Mouse (Mus musculus): ENCODE measurements around the gene 1700086D15Rik.

1700086D15Rik gene

DNA sequence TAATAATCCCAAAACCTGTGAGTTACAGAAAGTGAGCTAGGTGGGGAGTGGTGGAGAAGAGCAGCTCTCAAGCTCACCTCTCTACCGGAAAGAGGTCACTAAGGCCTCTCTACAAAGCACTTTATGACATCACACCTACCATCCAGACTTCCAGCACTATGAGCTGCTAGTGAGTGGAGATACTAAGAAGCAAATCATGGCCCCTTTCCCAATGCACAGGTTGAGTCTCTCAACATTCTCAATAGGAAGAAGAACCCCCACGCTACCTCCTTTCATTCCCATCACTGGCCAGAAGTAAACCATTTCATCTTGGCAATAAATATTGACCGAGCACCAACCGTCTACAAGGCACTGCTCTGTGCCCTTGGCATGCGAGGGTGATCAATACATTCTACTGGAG lies at the start of gene 1700086D15Rik:
1700086D15Rik (minus strand) TSS at position 101 of the 400 bp plus-strand sequence.
- DNase-seq (ENCODE audit: low spot score in 2 of 2), result no peak

DNA sequence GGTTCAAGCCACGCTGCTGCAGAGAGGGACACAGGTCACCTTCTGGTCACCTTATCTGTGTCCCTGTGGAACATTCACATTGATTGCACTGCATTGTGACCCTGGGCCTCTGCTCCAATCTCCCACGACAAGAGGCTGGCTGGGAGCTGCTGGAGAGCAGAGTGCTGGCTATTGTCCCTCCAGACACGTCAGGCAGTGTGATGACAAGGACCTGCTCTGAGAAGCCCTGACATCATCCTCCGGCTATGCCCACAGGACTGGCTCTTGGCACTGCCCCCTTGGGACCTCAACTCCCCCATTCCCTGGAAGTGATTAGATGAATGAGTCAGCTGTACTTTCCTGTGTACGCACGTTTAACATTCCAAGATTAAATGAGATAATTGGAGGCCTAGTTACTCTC lies 49.8 kb upstream of the 1700086D15Rik start:
- DNase-seq (ENCODE audit: low spot score in 2 of 2), result no peak

DNA sequence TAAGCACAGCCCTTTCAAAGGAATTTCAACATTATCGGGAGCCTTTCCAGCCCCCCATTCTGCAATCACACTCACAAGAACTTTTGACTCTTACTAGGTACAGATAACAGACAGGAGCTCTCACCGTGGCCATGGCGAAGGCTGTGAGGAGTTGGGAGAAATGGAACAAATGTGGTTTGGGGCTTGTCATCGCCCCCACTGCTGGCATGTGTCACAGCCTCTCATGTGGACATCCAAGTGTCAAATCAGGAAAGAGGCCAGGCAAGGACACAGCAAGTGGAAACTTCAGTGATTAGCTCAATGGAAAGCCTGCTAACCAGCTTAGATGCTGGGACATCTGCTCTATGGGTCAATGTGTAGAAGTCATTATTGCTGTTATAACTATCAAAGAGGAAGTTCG lies 45.6 kb upstream of the 1700086D15Rik start:
- no peak for DNase-seq (ENCODE audit: low spot score in 2 of 2)

DNA sequence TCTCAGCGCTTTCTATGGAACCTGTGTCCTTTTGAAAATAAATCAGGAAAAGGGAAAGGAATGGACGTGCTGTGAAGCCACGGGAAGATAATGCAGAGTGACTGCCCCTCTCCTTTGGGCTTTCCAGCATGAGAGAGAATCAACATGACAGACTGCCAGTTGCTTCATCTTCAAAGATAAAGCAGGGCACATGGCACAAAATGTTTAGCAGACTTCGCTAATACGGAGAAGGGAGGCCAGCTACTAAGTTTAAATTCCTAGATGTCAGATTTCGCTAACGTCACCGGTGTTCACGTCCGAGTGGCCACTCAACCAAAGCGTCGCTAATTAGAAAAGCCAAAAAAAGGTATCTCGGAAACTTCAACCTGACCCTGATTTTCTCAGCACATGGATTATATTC lies 45.0 kb upstream of the 1700086D15Rik start:
- DNase-seq (ENCODE audit: low spot score in 2 of 2), result no peak

DNA sequence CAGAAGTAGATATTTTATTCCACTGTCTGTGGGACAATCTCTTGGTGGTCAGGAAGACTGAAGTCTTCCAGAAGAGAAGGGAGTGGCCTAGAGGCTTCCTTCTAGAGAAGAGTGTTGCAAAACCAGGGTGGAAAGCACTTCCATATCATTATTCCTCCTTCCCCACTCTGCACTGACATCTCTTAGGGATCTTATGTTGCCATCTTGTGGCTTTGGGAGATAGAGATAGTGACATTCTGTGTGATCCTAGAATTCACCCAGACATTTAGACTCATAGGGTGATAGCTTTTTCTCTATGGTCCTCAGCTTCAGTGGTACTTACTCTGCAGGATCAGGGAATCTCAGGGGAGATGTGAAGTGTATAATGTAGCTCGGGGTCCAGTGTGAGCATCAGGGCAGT lies 43.3 kb upstream of the 1700086D15Rik start:
- DNase-seq (ENCODE audit: low spot score in 2 of 2), result no peak

DNA sequence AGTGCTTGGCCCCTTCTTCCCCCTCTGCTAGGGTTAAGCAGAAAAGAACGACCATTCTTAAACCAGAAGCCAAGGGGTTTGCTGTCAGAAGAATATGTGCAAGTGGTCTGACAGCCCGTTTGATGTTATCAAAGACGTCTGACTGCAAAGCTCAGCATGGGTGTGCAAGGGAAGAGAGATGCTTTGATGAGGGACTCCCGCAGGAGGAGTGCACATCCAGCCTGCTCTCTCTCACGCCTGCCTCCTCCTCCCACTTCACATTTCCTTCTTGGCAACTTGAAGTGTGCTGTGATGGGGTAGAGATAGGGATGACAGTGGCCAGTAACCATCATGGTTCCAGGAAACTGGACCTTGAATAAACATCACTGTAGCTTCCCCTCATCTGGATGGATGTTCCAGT lies 42.5 kb upstream of the 1700086D15Rik start:
- DNase-seq (ENCODE audit: low spot score in 2 of 2), result no peak

DNA sequence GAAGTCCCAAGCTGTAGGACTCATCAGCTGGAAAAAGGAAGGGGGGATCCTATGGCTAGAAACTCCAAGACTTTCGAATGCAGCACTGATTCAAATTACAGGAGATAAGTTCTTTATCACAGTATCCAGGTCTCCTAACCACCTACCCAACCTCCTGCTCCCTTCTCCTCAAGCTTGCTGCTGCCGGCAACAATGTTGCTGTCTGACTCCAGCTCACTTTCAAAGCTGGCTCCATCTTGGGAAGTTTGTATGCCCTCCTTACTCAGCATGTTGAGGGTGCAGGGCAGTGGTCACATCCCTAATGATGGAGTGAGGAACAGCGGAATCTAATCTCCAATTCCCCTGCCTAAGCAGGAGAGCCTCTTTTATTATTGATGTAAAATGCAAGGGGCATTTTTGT lies 38.3 kb upstream of the 1700086D15Rik start:
- no peak for DNase-seq (ENCODE audit: low spot score in 2 of 2)

DNA sequence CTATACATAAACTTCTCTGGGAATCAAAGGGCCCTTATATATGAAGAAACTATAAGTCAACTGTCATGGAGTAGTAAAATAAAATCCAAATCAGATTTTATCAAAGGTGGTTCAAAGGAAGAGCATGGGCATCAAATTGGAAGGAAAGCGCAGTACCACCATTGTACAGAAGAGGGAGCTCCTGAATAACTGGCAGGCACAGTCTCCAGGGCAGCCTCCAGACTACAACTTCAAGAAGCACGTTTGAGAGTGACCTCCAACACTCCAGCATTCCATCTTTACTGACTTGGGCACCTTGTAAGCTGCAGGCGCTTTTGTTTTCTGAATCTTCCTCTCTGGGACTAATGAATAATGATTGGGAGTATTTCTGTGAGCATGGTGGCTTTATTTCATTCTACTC lies 37.6 kb upstream of the 1700086D15Rik start:
- peak in 1 of 2 experiments; percentile 69 for DNase-seq (ENCODE audit: low spot score in 2 of 2)

DNA sequence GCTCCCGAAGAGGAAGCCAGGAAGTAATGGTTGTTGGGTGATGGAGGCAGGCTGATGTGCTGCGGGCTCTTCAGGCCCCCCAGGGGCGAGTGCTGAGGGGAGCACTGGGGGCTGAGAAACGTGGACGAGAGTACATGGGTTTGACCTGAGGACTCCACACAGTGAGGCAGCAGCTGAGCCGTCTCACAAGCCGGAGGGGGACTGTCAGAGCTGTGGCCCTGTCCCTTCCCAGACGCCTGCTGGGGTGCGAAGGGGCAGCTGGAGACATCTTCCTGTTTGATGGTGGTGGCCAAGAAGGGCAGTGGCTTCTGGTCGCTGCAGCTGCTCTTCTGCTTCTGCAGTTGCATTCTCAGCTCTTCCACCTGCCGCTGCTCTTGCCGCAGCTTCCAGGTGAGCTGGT lies 27.3 kb upstream of the 1700086D15Rik start:
- no peak for DNase-seq (ENCODE audit: low spot score in 2 of 2)

DNA sequence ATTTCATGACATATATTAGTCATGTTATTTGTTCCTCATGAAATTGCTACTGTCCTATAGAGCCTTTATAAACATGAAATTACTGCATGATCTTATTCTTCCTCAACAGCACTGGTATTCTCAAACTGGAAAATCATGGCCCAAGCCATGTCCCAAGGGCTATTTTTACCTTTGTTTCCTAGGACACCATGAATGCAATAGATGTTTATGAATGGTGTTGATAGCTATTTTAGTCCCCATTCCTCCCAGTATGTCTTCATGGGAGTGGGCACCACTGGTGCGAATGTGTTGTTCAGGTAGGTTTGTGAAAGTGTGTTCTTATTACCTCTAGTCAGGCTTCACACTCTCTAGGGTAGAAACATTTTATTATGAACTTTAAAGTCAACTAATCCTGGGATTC lies 25.4 kb upstream of the 1700086D15Rik start:
- no peak for DNase-seq (ENCODE audit: low spot score in 2 of 2)

DNA sequence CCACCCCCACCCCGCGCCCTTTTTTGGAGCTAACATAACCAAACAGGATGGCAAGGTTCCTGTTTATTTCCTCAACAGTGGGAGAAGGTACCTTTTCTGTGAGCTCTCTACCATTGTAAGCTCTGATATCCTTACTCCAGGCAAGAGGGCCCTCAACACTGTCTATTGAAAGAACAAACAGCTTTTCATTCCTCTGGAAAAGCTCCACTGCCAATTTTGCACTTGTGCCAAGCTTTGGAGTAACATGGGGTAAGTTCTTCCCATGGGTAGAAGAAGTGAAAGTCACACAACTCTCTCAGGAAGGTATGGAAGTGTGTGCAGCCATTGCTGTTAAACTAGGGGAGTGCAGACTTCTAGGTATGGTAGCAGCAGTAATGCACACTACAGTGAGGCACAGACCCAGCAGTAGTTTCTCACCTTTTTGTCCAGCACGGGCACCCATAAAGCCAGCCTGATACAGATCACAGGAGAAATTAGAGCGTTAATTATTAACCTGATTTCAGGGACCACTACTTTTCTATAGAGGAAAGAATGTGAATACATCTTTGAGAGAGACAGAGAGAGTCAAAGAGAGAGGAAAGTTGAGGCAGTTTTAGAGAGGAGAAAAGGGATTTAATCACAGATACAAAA lies 10.5 kb upstream of the 1700086D15Rik start:
- no peak for DNase-seq (ENCODE audit: low spot score in 2 of 2)

DNA sequence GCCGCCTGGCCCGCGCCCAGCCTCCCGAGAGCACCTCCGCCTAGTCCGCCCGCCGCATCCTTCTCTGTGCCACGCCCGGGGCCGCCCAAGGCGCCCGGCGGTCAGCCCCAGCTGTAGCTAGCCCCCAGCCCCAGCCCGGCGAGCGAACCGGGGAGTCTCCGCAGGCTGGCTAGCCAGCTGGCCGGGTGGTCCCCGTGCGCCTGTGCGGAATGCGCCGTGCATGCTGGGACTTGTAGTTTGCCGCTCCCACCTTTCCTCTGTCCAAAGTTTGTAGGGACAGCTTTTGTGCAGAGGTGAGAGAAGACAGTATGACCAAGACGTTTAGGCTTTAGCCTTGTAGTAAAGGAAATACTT lies 3.1 kb upstream of the 1700086D15Rik start, which contains the start of gene Arhgap44:
Arhgap44 (minus strand) TSS at position 195 of the 354 bp plus-strand sequence.
- peak; percentile 39 to 75 for DNase-seq (ENCODE audit: low spot score in 2 of 2)

DNA sequence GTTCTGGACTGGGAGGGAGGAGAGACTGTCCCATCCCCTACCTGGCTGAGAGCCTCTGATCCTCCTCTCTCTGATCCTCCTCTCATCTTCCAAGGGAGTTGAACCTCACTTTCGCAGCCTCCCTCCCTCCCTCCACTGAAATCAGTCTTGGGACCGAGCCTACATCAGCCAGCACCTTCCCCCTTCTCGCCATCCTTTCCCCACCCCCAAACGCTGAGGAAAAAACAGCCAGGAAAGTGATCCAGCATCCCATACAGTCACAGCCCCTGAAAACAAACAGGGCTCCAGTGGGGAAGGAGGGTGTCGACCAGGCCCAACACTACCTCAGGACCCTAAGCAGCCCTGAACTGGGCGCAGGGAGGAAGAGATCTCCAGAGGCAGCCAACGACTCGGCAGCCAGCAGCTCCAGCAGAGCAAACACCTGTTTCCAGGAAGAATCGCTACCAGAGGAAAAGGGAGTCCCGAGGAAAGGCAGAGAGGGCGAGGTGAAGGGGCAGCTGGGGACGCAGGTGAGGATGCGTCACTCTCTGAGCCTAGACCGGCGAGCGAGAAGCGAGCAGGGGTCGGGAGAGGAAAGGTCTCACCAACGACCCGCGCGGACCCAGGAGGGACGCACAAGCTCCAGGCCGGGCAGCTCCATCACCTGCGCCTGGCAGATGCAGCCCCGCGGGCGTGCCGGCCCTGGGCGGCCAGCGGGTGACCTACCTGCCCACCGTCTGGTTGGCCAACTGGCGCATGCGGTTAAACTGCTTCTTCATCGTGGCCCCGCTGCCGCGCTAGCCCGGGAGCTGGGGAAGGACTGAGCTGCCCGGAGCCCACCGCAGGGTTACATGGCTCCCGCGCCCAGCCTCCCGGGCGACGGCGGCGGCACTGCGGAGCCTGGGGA lies 2.4 kb upstream of the 1700086D15Rik start:
- peak; percentile 12 to 25 for DNase-seq (ENCODE audit: low spot score in 2 of 2)

DNA sequence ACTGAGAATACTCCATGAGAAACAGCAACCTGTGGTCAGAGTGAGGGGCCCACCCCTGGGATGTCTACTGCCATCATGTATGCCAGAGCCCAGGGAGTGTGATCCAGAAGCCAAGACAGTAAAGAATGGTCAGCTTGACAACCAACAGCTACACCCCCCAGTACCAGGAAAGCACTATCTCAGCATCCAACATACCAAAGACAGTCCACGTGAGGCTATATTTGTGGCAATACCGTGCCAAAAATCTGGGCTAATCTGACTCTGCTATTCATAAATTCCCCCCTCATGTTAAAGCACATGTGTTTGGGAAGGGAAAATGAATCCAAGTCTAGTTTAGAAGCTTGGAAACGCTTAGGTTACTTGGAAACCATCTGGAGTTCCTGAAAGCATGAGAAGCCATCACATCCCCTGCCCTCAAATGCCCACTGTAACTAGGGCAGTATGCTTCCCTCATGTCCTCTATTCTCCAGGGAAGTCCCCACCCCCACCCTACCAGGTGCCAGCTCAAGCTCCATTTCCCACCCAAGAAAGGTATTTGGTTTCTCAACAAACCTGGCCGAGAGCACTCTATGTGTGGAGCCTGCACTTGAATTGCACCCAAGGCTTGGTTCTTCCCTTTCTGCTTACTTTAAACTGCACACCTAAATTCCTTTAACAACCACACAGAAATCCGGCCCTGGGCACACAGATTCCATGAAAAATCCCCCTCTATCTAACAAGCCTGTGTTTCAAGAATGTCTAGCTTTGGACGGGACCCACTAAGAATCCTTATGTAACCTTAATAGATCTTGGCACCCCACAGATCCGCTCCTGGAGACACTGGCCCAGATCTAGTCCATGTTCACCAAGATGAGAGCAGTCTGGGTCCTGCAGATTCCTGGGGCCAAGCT lies 1.5 kb upstream of the 1700086D15Rik start:
- peak in 1 of 2 experiments; percentile 45 for DNase-seq (ENCODE audit: low spot score in 2 of 2)

DNA sequence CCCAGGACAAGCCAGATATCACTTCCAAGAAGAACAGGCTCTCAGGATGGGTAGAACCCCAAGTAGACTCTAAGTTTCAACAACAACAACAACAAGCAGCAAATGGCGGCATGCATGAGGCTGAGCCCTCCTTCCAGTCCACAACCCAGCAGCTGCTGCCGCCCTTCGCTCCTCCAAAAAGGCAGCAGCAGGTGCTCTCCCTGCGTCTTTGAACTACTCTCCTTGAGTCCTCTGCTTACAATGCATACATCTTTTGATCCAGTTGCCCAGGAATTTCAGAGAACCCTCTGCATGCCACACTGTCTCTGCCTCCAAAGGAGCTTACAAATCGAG lies 1.1 kb downstream of the 1700086D15Rik start:
- no peak for DNase-seq (ENCODE audit: low spot score in 2 of 2)

DNA sequence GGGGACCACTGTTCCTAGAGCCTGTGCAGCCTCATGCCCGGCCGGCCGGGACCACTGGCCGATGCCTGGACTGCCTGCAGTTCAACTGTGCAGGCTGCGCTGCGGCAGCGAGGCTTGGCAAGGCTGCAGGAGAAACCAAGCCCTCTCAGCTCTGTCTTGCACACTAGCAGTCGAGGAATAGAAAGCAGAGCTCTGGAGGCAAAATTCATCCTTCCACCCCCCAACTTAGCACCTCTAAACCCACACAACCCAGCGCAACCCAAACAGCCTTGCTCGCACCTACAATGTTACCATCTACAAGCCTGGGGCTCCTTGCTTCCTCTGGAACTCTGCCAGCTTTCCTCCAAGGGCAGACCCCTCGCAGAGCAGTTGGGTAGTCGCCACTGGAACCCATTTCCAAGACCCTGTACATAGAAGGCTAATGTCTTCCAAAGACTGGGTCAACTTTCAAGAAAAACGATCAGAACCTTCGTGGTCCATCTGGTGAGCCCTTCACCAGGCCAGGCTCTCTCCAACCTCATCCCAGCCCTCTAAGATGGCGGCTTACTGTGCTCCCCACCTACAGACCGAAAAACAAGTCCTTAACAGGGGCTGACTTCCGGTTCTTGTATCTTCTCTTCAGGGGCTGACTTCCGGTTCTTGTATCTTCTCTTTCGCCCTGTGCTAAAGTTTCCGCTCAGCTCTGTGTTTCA lies 1.6 kb downstream of the 1700086D15Rik start:
- DNase-seq (ENCODE audit: low spot score in 2 of 2), result no peak

DNA sequence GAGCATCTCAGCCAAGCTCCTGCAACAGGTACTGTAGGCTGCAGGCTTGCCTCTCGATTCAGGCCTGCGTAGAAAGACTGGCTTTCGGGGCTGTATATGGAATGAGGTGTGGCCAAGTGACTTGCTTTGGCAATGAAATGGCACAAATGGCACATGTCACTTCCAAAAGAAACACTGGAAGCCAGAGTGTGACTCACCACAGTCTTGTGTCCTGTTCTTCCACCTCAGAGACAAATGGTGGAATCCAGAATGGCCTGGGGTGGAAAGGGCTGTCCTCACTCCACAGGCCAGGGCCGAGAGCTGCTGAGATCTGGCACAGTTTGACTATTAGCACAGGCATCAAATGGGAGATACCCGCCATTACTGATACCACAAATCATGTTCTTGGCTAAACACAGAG lies 6.7 kb downstream of the 1700086D15Rik start:
- DNase-seq (ENCODE audit: low spot score in 2 of 2), result no peak

DNA sequence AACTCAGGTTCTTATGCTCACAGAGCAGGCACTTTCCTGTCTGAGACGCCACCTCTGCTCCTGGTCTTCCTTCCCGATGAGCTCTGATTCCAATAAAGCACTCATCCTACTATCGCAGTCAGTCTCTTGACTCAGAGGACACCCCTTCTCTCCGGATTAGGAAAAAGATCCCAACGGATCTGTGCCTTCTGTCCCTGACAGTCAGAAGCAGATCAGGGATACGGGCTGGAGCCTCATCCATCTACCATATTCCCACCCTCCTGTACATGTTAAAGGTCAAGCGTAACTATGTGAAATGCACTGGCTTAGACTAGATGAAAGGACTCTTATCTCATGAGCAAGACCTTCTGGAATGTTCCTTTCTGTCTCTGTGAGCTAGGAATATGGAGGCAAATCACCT lies 11.2 kb downstream of the 1700086D15Rik start:
- no peak for DNase-seq (ENCODE audit: low spot score in 2 of 2)

DNA sequence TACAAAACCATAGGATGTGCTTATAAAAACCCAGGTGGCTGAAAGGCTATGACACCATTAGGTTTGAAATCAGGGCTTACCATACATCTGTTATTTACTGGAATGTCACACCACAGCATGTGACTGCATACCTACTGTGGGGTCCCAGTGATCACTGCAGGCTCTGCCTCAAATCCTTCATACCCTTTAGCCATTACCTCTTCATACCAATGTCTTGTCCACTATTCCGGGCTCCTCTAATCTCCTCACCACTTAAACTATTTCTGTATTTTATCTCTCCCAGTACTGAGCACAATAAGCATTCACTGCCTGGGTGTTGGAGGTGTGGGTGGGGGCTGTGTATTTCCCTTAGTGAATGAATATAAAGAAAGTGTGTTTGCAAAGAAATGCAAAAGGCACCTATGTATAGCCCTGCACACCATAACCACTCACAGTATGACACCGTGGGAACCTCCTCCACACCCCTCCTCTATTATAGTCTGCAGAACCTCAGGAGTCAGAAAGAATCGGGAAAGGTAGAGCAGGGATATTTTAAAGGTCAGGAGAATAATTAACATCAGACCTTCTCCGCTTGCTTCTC lies 16.8 kb downstream of the 1700086D15Rik start:
- no peak for DNase-seq (ENCODE audit: low spot score in 2 of 2)

DNA sequence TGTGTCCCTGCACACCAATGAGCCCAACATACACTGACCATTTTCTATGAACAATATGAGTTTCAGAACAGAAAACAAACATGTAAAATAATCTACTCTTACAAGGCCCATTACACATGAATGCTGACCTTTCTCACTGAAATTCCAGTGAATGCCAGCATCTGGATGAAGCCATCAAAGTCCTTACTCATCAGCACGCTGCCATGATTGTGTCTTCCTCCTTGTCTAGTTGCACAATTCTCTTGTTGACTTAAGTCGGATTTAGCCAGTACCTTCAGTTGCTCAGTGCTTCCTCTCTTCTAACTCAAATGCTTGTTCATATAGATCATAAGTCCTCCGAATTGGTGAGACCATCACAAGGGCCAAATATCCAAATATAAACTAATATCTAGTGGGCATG lies 20.7 kb downstream of the 1700086D15Rik start:
- no peak for DNase-seq (ENCODE audit: low spot score in 2 of 2)

DNA sequence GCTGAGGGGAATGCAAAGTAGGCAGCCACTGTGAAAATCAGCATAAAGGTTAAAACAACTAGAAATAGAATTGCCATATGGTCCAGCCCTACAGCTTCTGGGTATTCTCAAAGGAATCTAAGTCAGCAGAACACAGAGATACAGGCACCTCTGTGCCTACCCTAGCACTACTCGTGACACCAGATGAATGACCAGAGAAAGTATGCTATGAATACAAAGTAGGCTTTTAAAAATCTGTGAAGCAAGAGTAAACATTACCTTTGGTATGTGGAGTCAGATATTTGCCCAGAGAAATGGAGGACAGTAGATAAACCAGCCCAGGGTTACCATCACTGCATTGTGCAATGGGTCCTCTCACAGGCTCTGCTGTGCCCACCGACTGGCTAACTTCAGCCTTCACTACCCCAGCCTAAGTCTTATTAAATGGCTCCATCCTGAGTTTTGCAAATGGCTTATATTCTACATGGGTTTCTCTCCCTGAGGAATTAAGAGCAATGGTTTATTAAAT lies 22.5 kb downstream of the 1700086D15Rik start:
- DNase-seq (ENCODE audit: low spot score in 2 of 2), result no peak
